Mouse (Mus musculus): Measurements from ENCODE around the gene Dnajb12. TPM values are rescaled to one million over a fixed set of nuclear protein-coding genes. Genes with fewer than 3 reads are reported as not detected.
"Not testable (repeated sequence)": the region's sequence is repeated elsewhere in the genome, so short reads cannot be mapped to it uniquely, and the experiment has no call there.

The Dnajb12 gene
- polyA plus RNA-seq, 1 experiment from 2014 or later = 17.4 TPM

DNA sequence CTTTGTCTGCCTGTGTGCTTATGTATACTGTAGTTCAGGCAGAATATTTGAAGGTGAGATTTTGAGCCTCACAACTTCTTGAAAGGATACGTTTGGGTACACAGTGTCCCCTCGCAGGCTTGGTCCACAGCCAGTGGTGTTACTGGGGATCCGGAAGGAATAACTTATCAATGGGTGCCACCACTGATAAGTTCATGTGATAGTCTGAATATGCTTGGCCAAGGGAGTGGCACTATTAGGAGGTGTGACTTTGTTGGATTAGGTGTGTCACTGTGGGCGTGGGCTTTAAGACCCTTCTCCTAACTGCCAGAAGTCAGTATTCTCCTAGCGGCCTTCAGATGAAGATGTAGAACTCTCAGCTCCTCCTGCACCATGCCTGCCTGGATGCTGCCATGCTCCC lies 6.2 kb upstream of the Dnajb12 start:
- H3K4me1 ChIP-seq (replicated peaks; ENCODE audit: control insufficient read depth, insufficient read depth) = no peaks in the 10 kb centered on the region
- 58% methylated on average over 5 of the region's 5 CpGs for WGBS
- no peak overlapping the region for H3K4me2 ChIP-seq (replicated peaks; ENCODE audit: low read depth)
- H3K36me3 ChIP-seq (ENCODE audit: control insufficient read depth, insufficient read depth, low read length) = no peaks in the 10 kb centered on the region
- ATAC-seq (ENCODE audit: low FRiP score, low TSS enrichment) (peak; percentile 25; the same call in 1 of the 2 replicates), DNase-seq (ENCODE audit: low spot score) (peak; percentile 47)
- H3K27me3 ChIP-seq (ENCODE audit: control insufficient read depth, insufficient read depth, low read length) = no peaks in the 10 kb centered on the region
- no peak overlapping the region for H3K4me3 ChIP-seq (ENCODE audit: low read depth, low read length)
- H3K9me3 ChIP-seq (ENCODE audit: control insufficient read depth, low read length) = no peaks in the 10 kb centered on the region
- 0 out of 2 replicates have a peak overlapping the region, but pooled peaks have one; percentile 13 for H3K27ac ChIP-seq (replicated peaks)
- no peak overlapping the region for H3K9ac ChIP-seq (ENCODE audit: low read length)
- no peak for TF ChIP-seq CTCF (IDR thresholded peaks at IDR 0.05; ENCODE audit: low read depth)
- no peak for TF ChIP-seq EP300 (optimal IDR thresholded peaks at IDR 0.05)

DNA sequence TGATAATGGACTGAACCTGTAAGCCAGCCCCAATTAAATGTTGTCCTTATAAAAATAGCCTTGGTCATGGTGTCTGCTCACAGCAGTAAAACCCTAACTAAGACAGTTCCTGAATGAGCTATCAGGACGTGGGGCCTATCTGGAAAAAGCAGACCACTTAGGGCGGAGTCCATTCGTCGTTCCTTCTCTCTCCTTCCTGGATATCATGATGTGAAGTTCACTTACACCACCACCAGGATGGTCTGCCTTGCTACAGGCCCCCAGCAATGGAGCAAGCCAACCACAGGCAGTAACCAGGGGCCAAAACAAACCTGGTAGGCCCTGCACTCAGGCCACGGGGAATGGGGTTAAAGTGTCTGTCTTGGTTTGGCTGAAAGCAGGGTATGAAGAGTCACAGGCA lies 5.7 kb upstream of the Dnajb12 start:
- Histone ChIP-seq H3K9ac (ENCODE audit: low read length) (no peak overlapping the region), H3K9me3 (ENCODE audit: control insufficient read depth, low read length) (no peaks in the 10 kb centered on the region), H3K4me2 (replicated peaks; ENCODE audit: low read depth) (peak overlapping the region; percentile 21), H3K27ac (replicated peaks) (0 out of 2 replicates have a peak overlapping the region, but pooled peaks have one; percentile 30), H3K4me1 (replicated peaks; ENCODE audit: control insufficient read depth, insufficient read depth) (no peaks in the 10 kb centered on the region), H3K27me3 (ENCODE audit: control insufficient read depth, insufficient read depth, low read length) (no peaks in the 10 kb centered on the region), H3K4me3 (ENCODE audit: low read depth, low read length) (no peak overlapping the region), H3K36me3 (ENCODE audit: control insufficient read depth, insufficient read depth, low read length) (no peaks in the 10 kb centered on the region)
- WGBS = 63% methylated on average over 5 of the region's 5 CpGs
- DNase-seq (ENCODE audit: low spot score) (no peak), ATAC-seq (ENCODE audit: low FRiP score, low TSS enrichment) (no peak)
- TF ChIP-seq EP300 (optimal IDR thresholded peaks at IDR 0.05) = no peak
- no peak; the same call in 1 of the 2 replicates for TF ChIP-seq CTCF (IDR thresholded peaks at IDR 0.05; ENCODE audit: low read depth)

DNA sequence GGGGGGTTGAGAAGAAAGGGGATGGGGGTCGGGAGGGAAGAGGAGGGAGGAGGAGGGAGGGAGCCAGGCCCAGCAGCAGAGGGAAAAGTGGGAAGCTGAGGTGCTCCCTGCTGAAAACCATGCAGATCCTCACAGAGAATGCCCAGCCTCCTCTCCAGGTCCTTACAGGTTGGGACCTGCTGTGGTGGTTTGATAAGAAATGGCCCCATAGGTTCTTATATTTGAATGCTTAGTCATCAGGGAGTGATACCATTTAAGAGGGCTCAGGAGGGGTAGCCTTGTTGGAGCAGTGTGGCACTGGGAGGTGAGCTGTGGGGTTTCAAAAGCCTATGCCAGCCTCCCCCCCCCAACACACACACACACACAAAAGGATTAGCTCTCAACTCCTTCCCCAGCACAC lies 4.0 kb upstream of the Dnajb12 start:
- Histone ChIP-seq H3K4me1 (replicated peaks; ENCODE audit: control insufficient read depth, insufficient read depth) (no peaks in the 10 kb centered on the region), H3K36me3 (ENCODE audit: control insufficient read depth, insufficient read depth, low read length) (no peaks in the 10 kb centered on the region), H3K4me3 (ENCODE audit: low read depth, low read length) (no peak overlapping the region), H3K9me3 (ENCODE audit: control insufficient read depth, low read length) (no peaks in the 10 kb centered on the region), H3K9ac (ENCODE audit: low read length) (no peak overlapping the region), H3K4me2 (replicated peaks; ENCODE audit: low read depth) (no peak overlapping the region), H3K27ac (replicated peaks) (peak overlapping the region; percentile 56), H3K27me3 (ENCODE audit: control insufficient read depth, insufficient read depth, low read length) (no peaks in the 10 kb centered on the region)
- TF ChIP-seq CTCF (IDR thresholded peaks at IDR 0.05; ENCODE audit: low read depth) (no peak), EP300 (optimal IDR thresholded peaks at IDR 0.05) (no peak)
- WGBS = 7% methylated on average over 1 of the region's 1 CpGs
- ATAC-seq (ENCODE audit: low FRiP score, low TSS enrichment) (peak; percentile 10; the same call in 1 of the 2 replicates), DNase-seq (ENCODE audit: low spot score) (no peak)

DNA sequence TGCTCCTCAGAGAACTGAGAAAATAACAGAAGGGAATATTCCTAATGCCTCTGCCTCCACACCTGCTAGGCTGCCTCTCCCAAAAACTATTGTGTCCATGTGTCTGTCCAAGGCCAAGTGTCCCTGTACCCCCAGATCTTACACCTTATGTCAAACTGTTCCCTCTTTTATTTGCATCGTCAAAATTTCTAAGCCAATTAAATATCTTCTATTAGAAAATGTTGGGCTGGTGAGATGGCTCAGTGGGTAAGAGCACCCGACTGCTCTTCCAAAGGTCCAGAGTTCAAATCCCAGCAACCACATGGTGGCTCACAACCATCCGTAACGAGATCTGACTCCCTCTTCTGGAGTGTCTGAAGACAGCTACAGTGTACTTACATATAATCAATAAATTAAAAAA lies 2.7 kb upstream of the Dnajb12 start:
- not testable (repeated sequence) for ATAC-seq (ENCODE audit: low FRiP score, low TSS enrichment)

DNA sequence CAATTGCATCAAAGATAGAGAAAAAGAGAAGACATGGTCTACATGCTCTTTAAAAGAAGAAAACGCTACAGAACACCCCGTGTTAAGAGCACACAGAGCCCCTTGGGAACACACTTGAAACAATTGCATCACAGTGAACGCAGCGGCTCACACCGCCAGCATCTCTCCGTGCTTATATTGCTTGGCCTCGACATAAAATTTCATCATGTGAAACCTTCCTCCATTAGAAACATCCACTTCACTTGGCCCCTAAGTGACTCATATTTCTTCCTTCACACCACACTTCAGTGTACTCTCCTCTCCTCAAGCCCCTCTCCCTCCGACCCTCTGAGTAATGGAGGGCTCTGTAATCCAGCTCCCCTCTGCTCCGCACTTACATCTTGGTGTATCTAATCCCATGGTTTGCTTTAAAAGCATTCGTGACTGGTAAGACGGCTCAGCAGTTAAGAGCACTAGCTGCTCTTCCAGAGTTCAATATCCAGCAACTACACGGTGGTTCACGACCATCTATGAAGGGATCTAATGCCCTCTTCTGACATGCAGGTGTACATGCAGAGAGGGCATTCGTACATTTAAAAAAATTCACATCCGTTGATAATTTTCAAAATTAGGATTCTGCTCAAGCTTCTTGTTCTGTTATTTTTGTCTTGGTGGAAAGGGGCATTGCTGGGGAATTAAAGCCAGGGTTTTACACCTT lies 1.8 kb upstream of the Dnajb12 start:
- DNase-seq (ENCODE audit: low spot score) = no peak
- H3K4me2 ChIP-seq (replicated peaks; ENCODE audit: low read depth) = no peak overlapping the region
- TF ChIP-seq EP300 (optimal IDR thresholded peaks at IDR 0.05) = no peak
- no peak for TF ChIP-seq CTCF (IDR thresholded peaks at IDR 0.05; ENCODE audit: low read depth)
- peaks cover 3% of the 10 kb centered on the region; the same call in 1 of the 2 replicates for H3K4me1 ChIP-seq (replicated peaks; ENCODE audit: control insufficient read depth, insufficient read depth)
- H3K4me3 ChIP-seq (ENCODE audit: low read depth, low read length) = no peak overlapping the region
- 73% methylated on average over 15 of the region's 15 CpGs for WGBS
- H3K9ac ChIP-seq (ENCODE audit: low read length) = no peak overlapping the region
- no peaks in the 10 kb centered on the region for H3K9me3 ChIP-seq (ENCODE audit: control insufficient read depth, low read length)
- H3K36me3 ChIP-seq (ENCODE audit: control insufficient read depth, insufficient read depth, low read length) = no peaks in the 10 kb centered on the region
- no peak overlapping the region for H3K27ac ChIP-seq (replicated peaks)
- no peak for ATAC-seq (ENCODE audit: low FRiP score, low TSS enrichment)
- H3K27me3 ChIP-seq (ENCODE audit: control insufficient read depth, insufficient read depth, low read length) = no peaks in the 10 kb centered on the region

More for the DNA sequence above, 2.7 kb upstream of the Dnajb12 start:
- DNase-seq (ENCODE audit: low spot score); H3K4me2 ChIP-seq (replicated peaks; ENCODE audit: low read depth); H3K27me3 ChIP-seq (ENCODE audit: control insufficient read depth, insufficient read depth, low read length); H3K4me3 ChIP-seq (ENCODE audit: low read depth, low read length); H3K9ac ChIP-seq (ENCODE audit: low read length); H3K9me3 ChIP-seq (ENCODE audit: control insufficient read depth, low read length); H3K36me3 ChIP-seq (ENCODE audit: control insufficient read depth, insufficient read depth, low read length); H3K4me1 ChIP-seq (replicated peaks; ENCODE audit: control insufficient read depth, insufficient read depth); H3K27ac ChIP-seq (replicated peaks): not testable (repeated sequence)
- WGBS = 89% methylated on average over 3 of the region's 4 CpGs

DNA sequence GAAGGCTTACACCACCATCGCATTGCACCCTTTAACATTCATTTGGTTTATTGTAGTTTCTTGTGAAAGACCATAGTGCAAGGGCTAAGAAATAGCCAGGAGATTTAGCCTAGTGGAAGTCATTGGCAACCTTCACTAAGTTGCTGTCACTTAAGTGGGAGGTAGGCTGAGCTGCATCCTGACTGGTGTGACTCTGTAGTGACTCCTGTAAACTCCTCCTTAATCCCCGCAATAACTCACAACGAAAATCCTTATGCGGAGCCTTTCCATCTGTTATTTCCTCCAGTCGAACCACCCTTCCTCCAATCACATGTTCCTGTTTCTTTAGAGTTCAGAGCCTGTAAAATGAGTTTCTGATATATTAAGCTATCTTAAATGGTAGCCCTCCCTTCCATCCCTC lies 533 bp upstream of the Dnajb12 start:
- DNase-seq (ENCODE audit: low spot score) = no peak
- peak overlapping the region; percentile 96 for H3K4me3 ChIP-seq (ENCODE audit: low read depth, low read length)
- 11% methylated on average over 5 of the region's 5 CpGs for WGBS

More for the DNA sequence above, 533 bp upstream of the Dnajb12 start:
- 0 out of 2 replicates have a peak, but pooled peaks have one; percentile 14 for ATAC-seq (ENCODE audit: low FRiP score, low TSS enrichment)
- peak overlapping the region; percentile 32 for H3K9ac ChIP-seq (ENCODE audit: low read length)
- H3K9me3 ChIP-seq (ENCODE audit: control insufficient read depth, low read length) = no peaks in the 10 kb centered on the region
- peak overlapping the region; percentile 100 for H3K27ac ChIP-seq (replicated peaks)
- no peaks in the 10 kb centered on the region for H3K36me3 ChIP-seq (ENCODE audit: control insufficient read depth, insufficient read depth, low read length)
- H3K4me2 ChIP-seq (replicated peaks; ENCODE audit: low read depth) = peak overlapping the region; percentile 80
- peaks cover 3% of the 10 kb centered on the region; the same call in 1 of the 2 replicates for H3K4me1 ChIP-seq (replicated peaks; ENCODE audit: control insufficient read depth, insufficient read depth)
- TF ChIP-seq CTCF (IDR thresholded peaks at IDR 0.05; ENCODE audit: low read depth) = no peak
- TF ChIP-seq EP300 (optimal IDR thresholded peaks at IDR 0.05) = no peak
- no peaks in the 10 kb centered on the region for H3K27me3 ChIP-seq (ENCODE audit: control insufficient read depth, insufficient read depth, low read length)

Data from stomach, postnatal 0 days (tissue).